Mouse (Mus musculus) liver, adult 2 months (tissue): ENCODE results near the gene Phkb. TPM values are rescaled to one million over a fixed set of nuclear protein-coding genes. Genes with fewer than 3 reads are reported as not detected.

Experiments used
- DNase-seq: peaks from one replicate; pipeline ENCODE4 v3.0.0-alpha.2; 2011; ENCODE audit warnings: low read depth, low spot score; ENCODE audit errors: extremely low read depth
- H3K27ac ChIP-seq: fragments of 200-500 bp; replicated peaks from 2 replicates; pipeline ENCODE4 v1.5.1; 2012; ENCODE audit warnings: low read depth, mild to moderate bottlenecking, control low read depth, inconsistent platforms, low read length; ENCODE audit not compliant: insufficient read depth
- H3K27me3 ChIP-seq: fragments of 200-500 bp; 2 replicates; pipeline ENCODE4 v1.6.1; 2012; ENCODE audit warnings: mild to moderate bottlenecking, moderate library complexity, low read length, inconsistent platforms; ENCODE audit not compliant: control insufficient read depth, insufficient read depth
- H3K36me3 ChIP-seq: fragments of 200-500 bp; 2 replicates; pipeline ENCODE4 v1.6.1; 2012; ENCODE audit warnings: low read length, inconsistent platforms; ENCODE audit not compliant: control insufficient read depth, insufficient read depth
- H3K4me1 ChIP-seq: fragments of 200-500 bp; 2 replicates; pipeline ENCODE4 v1.6.1; 2011; ENCODE audit warnings: low read length; ENCODE audit not compliant: control insufficient read depth, insufficient read depth
- H3K4me3 ChIP-seq: fragments of 200-500 bp; 2 replicates; pipeline ENCODE4 v1.5.1; 2011; ENCODE audit warnings: low read depth, mild to moderate bottlenecking, control low read depth, low read length, moderate library complexity; ENCODE audit not compliant: insufficient read depth
- H3K79me2 ChIP-seq: fragments of 200-500 bp; 2 replicates; pipeline ENCODE4 v1.6.1; 2012; ENCODE audit warnings: inconsistent platforms, mild to moderate bottlenecking, low read length, moderate library complexity; ENCODE audit not compliant: control insufficient read depth, insufficient read depth
- H3K9ac ChIP-seq: fragments of 200-500 bp; 2 replicates; pipeline ENCODE4 v1.6.1; 2012; ENCODE audit warnings: low read depth, mild to moderate bottlenecking, control low read depth, inconsistent platforms, low read length
- CTCF ChIP-seq: fragments of 200-500 bp; IDR thresholded peaks from 2 replicates; pipeline ENCODE4 v1.5.1; 2011; ENCODE audit warnings: low read depth, low read length, control low read depth
- POLR2A ChIP-seq: fragments of 200-500 bp; IDR thresholded peaks from 2 replicates; pipeline ENCODE4 v1.6.1; 2011; ENCODE audit warnings: low read length, control low read depth; ENCODE audit not compliant: insufficient read depth; ENCODE audit errors: extremely low read depth
- WGBS: fragments of 180-500 bp; shearing (Covaris S2); methylation state at CpG from one replicate; pipeline ENCODE4 v1.1.7; 2018; 5-methylcytosine and 5-hydroxymethylcytosine counted together
- polyA plus RNA-seq: library from polyadenylated mRNA; depleted of rRNA; stranded (reverse); fragments of >200 nt; gene quantifications from 2 replicates; pipeline ENCODE4 v1.2.3, GENCODE M21; 2012; rRNA removed
- total RNA-seq: library from RNA; depleted of rRNA; stranded (reverse); fragments of >200 nt; gene quantifications from 2 replicates; pipeline ENCODE4 v1.2.3, GENCODE M21; 2014; rRNA removed

Gene Phkb
- total and polyA plus RNA-seq, 2 experiments: 4.1 to 25.7 TPM

- H3K36me3 ChIP-seq: no peaks in the 10 kb centered on the region
- DNase-seq: no peak
- no peak overlapping the region for H3K9ac ChIP-seq
- H3K27me3 ChIP-seq: no peaks in the 10 kb centered on the region
- no peaks in the 10 kb centered on the region for H3K79me2 ChIP-seq
- no peak overlapping the region for H3K27ac ChIP-seq
- TF ChIP-seq POLR2A (no peak), CTCF (no peak)
- H3K4me1 ChIP-seq: no peaks in the 10 kb centered on the region
- 88% methylated on average over 10 of the region's 10 CpGs for WGBS
- no peak overlapping the region for H3K4me3 ChIP-seq
Measured at GRCm38 (mm10) chr8:86090666-86091065, 249.9 kb downstream of the Phkb start.

Other genes with a start within 250 kb of the Phkb start
- 0.18 and 0.20 TPM in 2 replicates for gene Neto2, start 140.0 kb upstream of the Phkb start, total RNA-seq
- 0.02 TPM in 2 replicates for gene Neto2, start 140.0 kb upstream of the Phkb start, polyA plus RNA-seq
- 59.7 and 68.0 TPM in 2 replicates for gene Itfg1, start within 50 bp of the Phkb start, total RNA-seq
- 13.0 and 16.1 TPM in 2 replicates for gene Itfg1, start within 50 bp of the Phkb start, polyA plus RNA-seq